Mouse (Mus musculus) forebrain, embryonic 14.5 days (tissue): ENCODE data around the gene Etv6. TPM values are rescaled to one million over a fixed set of nuclear protein-coding genes. Genes with fewer than 3 reads are reported as not detected.

ENCODE experiments used
- ATAC-seq: fragments of 200-750 bp; cut with Nextera tagmentation; 2 replicates; pipeline ENCODE4 v1.8.0; 2017; ENCODE audit warnings: mild to moderate bottlenecking, moderate library complexity
- DNase-seq: peaks from one replicate; pipeline ENCODE4 v3.0.0-alpha.2; 2015; ENCODE audit warnings: low spot score
- H3K27ac ChIP-seq: fragments of 300-500 bp; sonication (generic); 2 replicates; pipeline ENCODE4 v1.5.1; 2014; ENCODE audit warnings: low read depth, mild to moderate bottlenecking, control low read depth, low read length, moderate library complexity
- H3K27me3 ChIP-seq: fragments of 300-500 bp; sonication (generic); replicated peaks from 2 replicates; pipeline ENCODE4 v1.6.1; 2014; ENCODE audit warnings: low read length, control low read depth, mixed read lengths; ENCODE audit not compliant: control insufficient read depth, insufficient read depth
- H3K36me3 ChIP-seq: fragments of 300-500 bp; sonication (generic); 2 replicates; pipeline ENCODE4 v1.6.1; 2014; ENCODE audit warnings: low read length, control low read depth; ENCODE audit not compliant: control insufficient read depth, insufficient read depth
- H3K4me1 ChIP-seq: fragments of 300-500 bp; sonication (generic); 2 replicates; pipeline ENCODE4 v1.6.1; 2014; ENCODE audit warnings: antibody characterized with exemption, low read length, control low read depth; ENCODE audit not compliant: control insufficient read depth, insufficient read depth
- H3K4me2 ChIP-seq: fragments of 300-500 bp; sonication (generic); 2 replicates; pipeline ENCODE4 v1.6.1; 2014; ENCODE audit warnings: mild to moderate bottlenecking, control low read depth, low read length
- H3K4me3 ChIP-seq: fragments of 300-500 bp; sonication (generic); 2 replicates; pipeline ENCODE4 v1.5.1; 2014; ENCODE audit warnings: low read depth, low read length, control low read depth
- H3K9ac ChIP-seq: fragments of 300-500 bp; sonication (generic); 2 replicates; pipeline ENCODE4 v1.6.1; 2014; ENCODE audit warnings: mild to moderate bottlenecking, low read length, control low read depth, moderate library complexity
- H3K9me3 ChIP-seq: fragments of 300-500 bp; sonication (generic); replicated peaks from 2 replicates; pipeline ENCODE4 v1.6.1; 2016; ENCODE audit warnings: low read length, control low read depth, mixed read lengths; ENCODE audit not compliant: control insufficient read depth
- WGBS: fragments of 180-500 bp; shearing (Covaris S2); extraction: QIAGEN DNeasy Blood & Tissue Kit; methylation state at CpG from one replicate; pipeline ENCODE4 v1.1.7; 2014; 5-methylcytosine and 5-hydroxymethylcytosine counted together
- polyA plus RNA-seq: library from polyadenylated mRNA; unstranded; fragments of >200 nt; fragmentation: Nextera tagmentation; extraction: Ambion mirVana; gene quantifications from 2 replicates; pipeline ENCODE4 v1.2.1, GENCODE M21; 2014

Gene Etv6
- polyA plus RNA-seq, 1 experiment from 2014 or later = 6.1 TPM

GRCm38 (mm10) chr6:134247324-134247723 is 211.8 kb downstream of the Etv6 start:
- no peaks in the 10 kb centered on the region for H3K9me3 ChIP-seq
- H3K27ac ChIP-seq = no peak overlapping the region
- DNase-seq (no peak), ATAC-seq (no peak)
- no peaks in the 10 kb centered on the region; the same call in 1 of the 2 replicates for H3K4me1 ChIP-seq
- H3K4me2 ChIP-seq = no peak overlapping the region
- no peaks in the 10 kb centered on the region for H3K27me3 ChIP-seq
- H3K4me3 ChIP-seq = no peak overlapping the region
- H3K9ac ChIP-seq = no peak overlapping the region
- WGBS = 96% methylated on average over 9 of the region's 9 CpGs
- H3K36me3 ChIP-seq = peaks cover 6% of the 10 kb centered on the region

DNA sequence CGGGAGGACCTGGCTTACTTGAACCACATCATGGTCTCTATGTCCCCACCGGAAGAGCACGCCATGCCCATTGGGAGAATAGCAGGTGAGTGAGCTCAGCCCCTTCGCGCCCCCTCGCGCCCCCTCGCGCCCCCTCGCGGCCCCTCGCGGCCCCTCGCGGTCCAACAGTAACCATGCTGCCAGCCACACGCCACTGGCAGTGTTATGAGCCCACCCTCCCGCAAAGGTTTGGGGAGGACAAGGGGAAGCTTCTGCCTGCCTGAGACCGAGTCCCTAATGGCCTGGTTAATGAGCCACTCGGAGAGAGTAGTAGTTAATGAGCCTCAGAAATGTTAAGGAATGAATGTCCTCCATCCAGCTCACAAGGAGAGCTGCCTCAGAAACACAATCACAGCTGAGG is 213.2 kb downstream of the Etv6 start:
- no peaks in the 10 kb centered on the region for H3K27me3 ChIP-seq
- H3K9ac ChIP-seq = no peak overlapping the region
- DNase-seq = no peak
- H3K36me3 ChIP-seq = peaks cover 6% of the 10 kb centered on the region
- 78% methylated on average over 19 of the region's 19 CpGs for WGBS
- H3K4me2 ChIP-seq = no peak overlapping the region
- no peaks in the 10 kb centered on the region for H3K9me3 ChIP-seq
- no peaks in the 10 kb centered on the region; the same call in 1 of the 2 replicates for H3K4me1 ChIP-seq
- no peak overlapping the region for H3K4me3 ChIP-seq
- H3K27ac ChIP-seq = no peak overlapping the region
- peak; percentile 40; the same call in 1 of the 2 replicates for ATAC-seq

GRCm38 (mm10) chr6:134250764-134251163 is 215.3 kb downstream of the Etv6 start:
- no peak for ATAC-seq
- 93% methylated on average over 5 of the region's 5 CpGs for WGBS
- no peak overlapping the region for H3K9ac ChIP-seq

GRCm38 (mm10) chr6:134251364-134251763 is 215.9 kb downstream of the Etv6 start:
- DNase-seq (no peak), ATAC-seq (no peak)
- Histone ChIP-seq H3K27me3 (no peaks in the 10 kb centered on the region), H3K36me3 (peaks cover 6% of the 10 kb centered on the region), H3K9me3 (no peaks in the 10 kb centered on the region), H3K4me2 (no peak overlapping the region), H3K4me1 (no peaks in the 10 kb centered on the region; the same call in 1 of the 2 replicates), H3K27ac (no peak overlapping the region), H3K4me3 (no peak overlapping the region), H3K9ac (no peak overlapping the region)
- WGBS = 94% methylated on average over 8 of the region's 8 CpGs

More at GRCm38 (mm10) chr6:134250764-134251163, 215.3 kb downstream of the Etv6 start:
- no peak overlapping the region for H3K4me3 ChIP-seq
- no peaks in the 10 kb centered on the region; the same call in 1 of the 2 replicates for H3K4me1 ChIP-seq
- H3K27ac ChIP-seq = no peak overlapping the region
- peaks cover 6% of the 10 kb centered on the region for H3K36me3 ChIP-seq
- H3K4me2 ChIP-seq = no peak overlapping the region
- no peak for DNase-seq
- H3K9me3 ChIP-seq = no peaks in the 10 kb centered on the region
- no peaks in the 10 kb centered on the region for H3K27me3 ChIP-seq

DNA sequence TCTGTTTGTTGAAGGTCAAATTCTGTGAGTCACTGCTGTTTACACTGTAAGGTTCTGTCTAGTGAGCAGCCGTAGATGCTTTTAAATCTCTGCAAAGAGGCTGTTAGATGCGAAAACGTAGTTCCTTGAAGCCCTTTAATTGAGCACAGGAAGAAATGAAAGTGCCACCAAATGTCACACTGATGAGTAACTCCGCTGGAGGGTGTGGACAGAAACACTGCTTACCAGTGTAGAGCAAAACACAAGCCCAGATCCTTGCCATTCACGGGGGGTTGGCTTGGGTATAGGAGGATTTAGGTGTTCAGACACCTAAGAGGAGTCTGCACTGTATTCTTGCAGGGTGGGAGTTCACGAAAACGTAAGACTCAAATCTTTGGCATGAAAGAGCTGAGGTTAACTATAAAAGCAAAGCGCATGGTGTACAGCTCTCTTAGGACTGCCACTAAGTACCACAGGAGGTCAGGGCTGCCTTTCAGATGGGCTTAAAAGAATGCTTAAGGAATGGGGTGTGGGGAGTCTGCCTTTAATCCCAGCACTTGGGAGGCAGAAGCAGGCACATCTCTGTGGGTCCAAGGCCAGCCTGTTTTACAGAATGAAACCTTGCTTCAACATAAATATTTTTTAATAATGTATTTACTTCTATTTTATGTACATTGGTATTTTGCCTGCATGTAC is 216.7 kb downstream of the Etv6 start:
- WGBS = 93% methylated on average over 8 of the region's 8 CpGs
- no peaks in the 10 kb centered on the region for H3K27me3 ChIP-seq

DNA sequence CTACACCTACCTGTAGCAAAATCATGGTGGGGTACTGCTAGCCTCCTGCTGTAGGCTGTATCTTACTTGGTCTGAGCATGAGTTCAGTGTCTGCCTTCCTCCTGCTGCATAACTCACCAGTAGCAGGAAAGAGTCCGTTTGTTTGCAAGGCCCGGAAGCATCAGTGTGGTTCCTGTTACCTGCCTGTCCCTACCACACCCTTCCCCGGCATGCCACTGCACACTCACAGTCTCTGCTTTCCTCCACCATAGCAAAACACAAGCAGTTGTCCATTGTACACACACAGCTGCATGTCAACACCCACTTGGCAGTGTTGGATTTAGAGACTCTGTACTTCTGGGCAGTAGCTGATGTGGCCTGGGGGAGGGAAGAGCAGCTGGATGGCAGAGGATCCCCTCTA is 220.9 kb downstream of the Etv6 start:
- no peak for DNase-seq
- Histone ChIP-seq H3K27me3 (no peaks in the 10 kb centered on the region), H3K27ac (no peak overlapping the region), H3K4me2 (no peak overlapping the region), H3K4me3 (no peak overlapping the region), H3K4me1 (no peaks in the 10 kb centered on the region), H3K9ac (no peak overlapping the region), H3K9me3 (0 out of 2 replicates have a peak, but pooled peaks cover 3% of the 10 kb centered on the region), H3K36me3 (no peaks in the 10 kb centered on the region)
- ATAC-seq = no peak
- WGBS = 95% methylated on average over 3 of the region's 3 CpGs

More for the DNA sequence above, 216.7 kb downstream of the Etv6 start:
- Histone ChIP-seq H3K4me2 (no peak overlapping the region), H3K4me1 (no peaks in the 10 kb centered on the region; the same call in 1 of the 2 replicates), H3K27ac (no peak overlapping the region), H3K9me3 (no peaks in the 10 kb centered on the region), H3K9ac (no peak overlapping the region), H3K36me3 (peaks cover 6% of the 10 kb centered on the region), H3K4me3 (no peak overlapping the region)
- ATAC-seq (no peak), DNase-seq (no peak)

- H3K4me3 ChIP-seq = no peak overlapping the region
- H3K4me1 ChIP-seq = no peaks in the 10 kb centered on the region
- H3K27me3 ChIP-seq = no peaks in the 10 kb centered on the region
- no peak overlapping the region for H3K9ac ChIP-seq
- no peak for ATAC-seq
- no peak for DNase-seq
- H3K9me3 ChIP-seq = peaks cover 3% of the 10 kb centered on the region; the same call in 1 of the 2 replicates
- 91% methylated on average over 8 of the region's 8 CpGs for WGBS
- H3K4me2 ChIP-seq = no peak overlapping the region
- no peaks in the 10 kb centered on the region for H3K36me3 ChIP-seq
- H3K27ac ChIP-seq = no peak overlapping the region
Observed at GRCm38 (mm10) chr6:134259913-134260312, 224.4 kb downstream of the Etv6 start.

- no peak overlapping the region for H3K4me2 ChIP-seq
- peaks cover 3% of the 10 kb centered on the region for H3K36me3 ChIP-seq
- no peaks in the 10 kb centered on the region for H3K4me1 ChIP-seq
- H3K27me3 ChIP-seq = no peaks in the 10 kb centered on the region
- ATAC-seq (no peak), DNase-seq (no peak)
- WGBS = 86% methylated on average over 3 of the region's 3 CpGs
- peaks cover 5% of the 10 kb centered on the region; the same call in 1 of the 2 replicates for H3K9me3 ChIP-seq
- no peak overlapping the region for H3K27ac ChIP-seq
- no peak overlapping the region for H3K9ac ChIP-seq
- H3K4me3 ChIP-seq = no peak overlapping the region
Observed at GRCm38 (mm10) chr6:134261904-134262303, 226.4 kb downstream of the Etv6 start.

DNA sequence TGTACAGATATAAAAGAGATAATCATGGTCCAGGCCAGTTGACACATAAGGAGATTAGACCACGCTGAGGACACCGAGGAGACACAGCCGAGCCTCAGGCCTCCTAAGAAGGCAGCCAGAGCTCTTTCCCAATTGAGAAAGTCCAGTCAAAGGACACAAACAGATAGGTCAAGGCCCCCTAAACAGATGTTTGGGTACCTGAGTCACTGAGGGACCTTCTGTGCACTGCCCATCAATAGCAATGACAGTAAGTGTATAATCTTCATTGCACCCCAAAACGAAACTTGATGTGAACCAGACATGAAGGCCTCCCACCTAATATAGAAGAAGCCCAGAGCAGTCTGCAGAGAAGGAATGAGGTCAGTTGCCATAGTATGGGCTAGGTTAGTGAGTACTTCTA is 226.9 kb downstream of the Etv6 start:
- no peak for ATAC-seq
- Histone ChIP-seq H3K4me2 (no peak overlapping the region), H3K36me3 (peaks cover 7% of the 10 kb centered on the region), H3K27me3 (no peaks in the 10 kb centered on the region), H3K9ac (no peak overlapping the region), H3K4me3 (no peak overlapping the region), H3K4me1 (no peaks in the 10 kb centered on the region), H3K27ac (no peak overlapping the region), H3K9me3 (peaks cover 5% of the 10 kb centered on the region; the same call in 1 of the 2 replicates)
- 94% methylated on average over 4 of the region's 4 CpGs for WGBS
- DNase-seq = no peak
